Mouse (Mus musculus) liver, adult 2 months (tissue): ENCODE measurements around the gene Nol12.

Source experiments
- CTCF ChIP-seq: fragments of 200-500 bp; IDR thresholded peaks from 2 replicates; pipeline ENCODE4 v1.5.1; 2011; ENCODE audit warnings: low read depth, low read length, control low read depth
- POLR2A ChIP-seq: fragments of 200-500 bp; IDR thresholded peaks from 2 replicates; pipeline ENCODE4 v1.6.1; 2011; ENCODE audit warnings: low read length, control low read depth; ENCODE audit not compliant: insufficient read depth; ENCODE audit errors: extremely low read depth

- TF ChIP-seq CTCF (no peak), POLR2A (no peak)
These were observed 19.7 kb upstream of the Nol12 start for GRCm38 (mm10) chr15:78914823-78915659.
